Mouse (Mus musculus): Measurements from ENCODE around the gene Gm30302.

- TF ChIP-seq CTCF (IDR thresholded peaks at IDR 0.05; ENCODE audit: low read depth) (no peak), EP300 (IDR thresholded peaks at IDR 0.05; ENCODE audit: low read depth) (no peak)
These were observed 10.0 kb downstream of the Gm30302 start for GRCm38 (mm10) chr13:49788563-49789393.

All from heart, postnatal 0 days (tissue).